Mouse (Mus musculus): Measurements from ENCODE around the gene Nags. TPM values are rescaled to one million over a fixed set of nuclear protein-coding genes. Genes with fewer than 3 reads are reported as not detected.

The Nags gene
- polyA plus RNA-seq, 1 experiment from 2014 or later, result 0.12 TPM

- no peaks in the 10 kb centered on the region for H3K27me3 ChIP-seq
- no peak overlapping the region for H3K4me2 ChIP-seq
- no peak overlapping the region for H3K9ac ChIP-seq
- ATAC-seq (ENCODE audit: insufficient number of reproducible peaks, low FRiP score, low TSS enrichment, low read depth), result no peak
- peaks cover 5% of the 10 kb centered on the region; the same call in 1 of the 2 replicates for H3K4me1 ChIP-seq
- H3K27ac ChIP-seq, result no peak overlapping the region
- 66% methylated on average over 5 of the region's 5 CpGs for WGBS
- no peaks in the 10 kb centered on the region for H3K9me3 ChIP-seq
- peaks cover 36% of the 10 kb centered on the region for H3K36me3 ChIP-seq
- H3K4me3 ChIP-seq, result no peak overlapping the region
Measured at GRCm38 (mm10) chr11:102159781-102160180, 14.5 kb downstream of the Nags start.

- 0 out of 2 replicates have a peak, but pooled peaks have one; percentile 40 for ATAC-seq (ENCODE audit: insufficient number of reproducible peaks, low FRiP score, low TSS enrichment, low read depth)
- Histone ChIP-seq H3K4me2 (no peak overlapping the region), H3K9ac (no peak overlapping the region), H3K27me3 (no peaks in the 10 kb centered on the region), H3K36me3 (peaks cover 81% of the 10 kb centered on the region), H3K9me3 (no peaks in the 10 kb centered on the region), H3K4me1 (0 out of 2 replicates have a peak, but pooled peaks cover 2% of the 10 kb centered on the region), H3K4me3 (no peak overlapping the region), H3K27ac (no peak overlapping the region)
- 32% methylated on average over 6 of the region's 6 CpGs for WGBS
Measured at GRCm38 (mm10) chr11:102165971-102166722, 20.8 kb downstream of the Nags start.

- 85% methylated on average over 5 of the region's 5 CpGs for WGBS
- no peak overlapping the region for H3K9ac ChIP-seq
- H3K4me1 ChIP-seq, result 0 out of 2 replicates have a peak, but pooled peaks cover 2% of the 10 kb centered on the region
- H3K9me3 ChIP-seq, result no peaks in the 10 kb centered on the region
- no peak overlapping the region for H3K4me3 ChIP-seq
- no peak for ATAC-seq (ENCODE audit: insufficient number of reproducible peaks, low FRiP score, low TSS enrichment, low read depth)
- no peak overlapping the region for H3K4me2 ChIP-seq
- H3K27me3 ChIP-seq, result no peaks in the 10 kb centered on the region
- H3K27ac ChIP-seq, result no peak overlapping the region
- peaks cover 74% of the 10 kb centered on the region for H3K36me3 ChIP-seq
Measured at GRCm38 (mm10) chr11:102167539-102167938, 22.2 kb downstream of the Nags start.

GRCm38 (mm10) chr11:102168689-102169088, 23.4 kb downstream of the Nags start:
- no peak for ATAC-seq (ENCODE audit: insufficient number of reproducible peaks, low FRiP score, low TSS enrichment, low read depth)
- Histone ChIP-seq H3K4me3 (no peak overlapping the region), H3K27ac (no peak overlapping the region), H3K36me3 (peaks cover 67% of the 10 kb centered on the region), H3K27me3 (no peaks in the 10 kb centered on the region), H3K9me3 (no peaks in the 10 kb centered on the region), H3K4me2 (no peak overlapping the region), H3K9ac (no peak overlapping the region), H3K4me1 (0 out of 2 replicates have a peak, but pooled peaks cover 2% of the 10 kb centered on the region)
- 83% methylated on average over 5 of the region's 5 CpGs for WGBS

- H3K4me2 ChIP-seq, result no peak overlapping the region
- H3K9ac ChIP-seq, result no peak overlapping the region
- no peak for ATAC-seq (ENCODE audit: insufficient number of reproducible peaks, low FRiP score, low TSS enrichment, low read depth)
- H3K27me3 ChIP-seq, result no peaks in the 10 kb centered on the region
- H3K27ac ChIP-seq, result no peak overlapping the region
- H3K36me3 ChIP-seq, result peaks cover 46% of the 10 kb centered on the region
- H3K4me1 ChIP-seq, result peaks cover 12% of the 10 kb centered on the region
- H3K9me3 ChIP-seq, result no peaks in the 10 kb centered on the region
- no peak overlapping the region for H3K4me3 ChIP-seq
Measured at GRCm38 (mm10) chr11:102179836-102180235, 34.5 kb downstream of the Nags start.

GRCm38 (mm10) chr11:102184253-102184645, 38.9 kb downstream of the Nags start:
- Histone ChIP-seq H3K36me3 (peaks cover 12% of the 10 kb centered on the region; the same call in 1 of the 2 replicates), H3K4me1 (peaks cover 23% of the 10 kb centered on the region), H3K27me3 (no peaks in the 10 kb centered on the region), H3K9me3 (no peaks in the 10 kb centered on the region), H3K27ac (peak overlapping the region; percentile 95), H3K4me3 (peak overlapping the region; percentile 89), H3K9ac (peak overlapping the region; percentile 85), H3K4me2 (peak overlapping the region; percentile 59)
- WGBS, result under 1% methylated on average over 7 of the region's 7 CpGs
- ATAC-seq (ENCODE audit: insufficient number of reproducible peaks, low FRiP score, low TSS enrichment, low read depth), result no peak

GRCm38 (mm10) chr11:102184646-102185495, 39.6 kb downstream of the Nags start, which contains the start of gene Lsm12:
Lsm12 (minus strand) TSS chr11:102185296.
- Histone ChIP-seq H3K4me2 (peak within 1 kb of the TSS; percentile 59), H3K9me3 (no peaks in the 10 kb centered on the region), H3K4me1 (peaks cover 25% of the 10 kb centered on the region), H3K9ac (peak within 1 kb of the TSS; percentile 85), H3K36me3 (peaks cover 10% of the 10 kb centered on the region; the same call in 1 of the 2 replicates), H3K4me3 (peak within 1 kb of the TSS; percentile 89), H3K27me3 (no peaks in the 10 kb centered on the region), H3K27ac (peak within 1 kb of the TSS; percentile 95)
- ATAC-seq (ENCODE audit: insufficient number of reproducible peaks, low FRiP score, low TSS enrichment, low read depth), result peak; percentile 82
- WGBS, result 1% methylated on average over 67 of the region's 70 CpGs

GRCm38 (mm10) chr11:102185677-102186076, 40.4 kb downstream of the Nags start:
- Histone ChIP-seq H3K9me3 (no peaks in the 10 kb centered on the region), H3K4me1 (peaks cover 29% of the 10 kb centered on the region), H3K36me3 (peaks cover 10% of the 10 kb centered on the region; the same call in 1 of the 2 replicates), H3K9ac (no peak overlapping the region), H3K27me3 (no peaks in the 10 kb centered on the region), H3K4me3 (peak overlapping the region; percentile 89), H3K27ac (peak overlapping the region; percentile 95), H3K4me2 (peak overlapping the region; percentile 59)
- ATAC-seq (ENCODE audit: insufficient number of reproducible peaks, low FRiP score, low TSS enrichment, low read depth), result no peak
- WGBS, result 45% methylated on average over 3 of the region's 3 CpGs

- H3K4me3 ChIP-seq, result no peak overlapping the region
- H3K27ac ChIP-seq, result no peak overlapping the region
- WGBS, result 71% methylated on average over 1 of the region's 1 CpGs
- no peak overlapping the region for H3K9ac ChIP-seq
- no peak for ATAC-seq (ENCODE audit: insufficient number of reproducible peaks, low FRiP score, low TSS enrichment, low read depth)
- no peaks in the 10 kb centered on the region for H3K9me3 ChIP-seq
- no peaks in the 10 kb centered on the region for H3K27me3 ChIP-seq
- H3K4me2 ChIP-seq, result no peak overlapping the region
- H3K4me1 ChIP-seq, result peaks cover 35% of the 10 kb centered on the region
- peaks cover 7% of the 10 kb centered on the region; the same call in 1 of the 2 replicates for H3K36me3 ChIP-seq
Measured at GRCm38 (mm10) chr11:102186235-102186634, 40.9 kb downstream of the Nags start.

- ATAC-seq (ENCODE audit: insufficient number of reproducible peaks, low FRiP score, low TSS enrichment, low read depth), result no peak
- H3K27me3 ChIP-seq, result no peaks in the 10 kb centered on the region
- peak overlapping the region; percentile 60 for H3K4me3 ChIP-seq
- no peaks in the 10 kb centered on the region for H3K9me3 ChIP-seq
- peaks cover 28% of the 10 kb centered on the region for H3K4me1 ChIP-seq
- H3K4me2 ChIP-seq, result peak overlapping the region; percentile 88
- 66% methylated on average over 6 of the region's 6 CpGs for WGBS
- H3K36me3 ChIP-seq, result peaks cover 13% of the 10 kb centered on the region
- H3K27ac ChIP-seq, result no peak overlapping the region
- no peak overlapping the region for H3K9ac ChIP-seq
Measured at GRCm38 (mm10) chr11:102188980-102189379, 43.7 kb downstream of the Nags start.

- Histone ChIP-seq H3K9ac (peak within 1 kb of the TSS; percentile 51), H3K36me3 (peaks cover 21% of the 10 kb centered on the region), H3K27me3 (no peaks in the 10 kb centered on the region), H3K4me1 (peaks cover 24% of the 10 kb centered on the region), H3K4me3 (peak within 1 kb of the TSS; percentile 60), H3K9me3 (no peaks in the 10 kb centered on the region), H3K4me2 (peak within 1 kb of the TSS; percentile 88), H3K27ac (peak within 1 kb of the TSS; percentile 75)
- peak; percentile 68 for ATAC-seq (ENCODE audit: insufficient number of reproducible peaks, low FRiP score, low TSS enrichment, low read depth)
- WGBS, result 1% methylated on average over 49 of the region's 50 CpGs
Measured at GRCm38 (mm10) chr11:102189461-102190436, 44.4 kb downstream of the Nags start, which contains the start of gene G6pc3. G6pc3 (plus strand) TSS chr11:102189620.
